Mouse (Mus musculus): ENCODE results near the gene Krtap19-4. TPM values are rescaled to one million over a fixed set of nuclear protein-coding genes. Genes with fewer than 3 reads are reported as not detected.

Krtap19-4 gene
- polyA plus RNA-seq, 1 experiment: not detected

- Histone ChIP-seq H3K27ac (ENCODE audit: insufficient read depth, low read length) (no peak overlapping the region), H3K27me3 (ENCODE audit: control insufficient read depth, insufficient read depth, low read length) (no peaks in the 10 kb centered on the region), H3K4me3 (ENCODE audit: extremely low read depth, insufficient read depth, insufficient read length) (no peak overlapping the region), H3K4me1 (ENCODE audit: control insufficient read depth, insufficient read depth, insufficient read length) (no peaks in the 10 kb centered on the region), H3K36me3 (ENCODE audit: control insufficient read depth, insufficient read depth, low read length) (no peaks in the 10 kb centered on the region)
- no peak for TF ChIP-seq CTCF (IDR thresholded peaks at IDR 0.05; ENCODE audit: extremely low read depth, insufficient read depth, insufficient read length, insufficient replicate concordance)
- no peak for TF ChIP-seq POLR2A (IDR thresholded peaks at IDR 0.05; ENCODE audit: low read depth, low read length)
- no peak for DNase-seq (ENCODE audit: low read depth in 1 of 2, low spot score in 2 of 2)
- WGBS: 86% methylated on average over 4 of the region's 4 CpGs
Observed at GRCm38 (mm10) chr16:88864887-88865407, 19.9 kb downstream of the Krtap19-4 start.

DNA sequence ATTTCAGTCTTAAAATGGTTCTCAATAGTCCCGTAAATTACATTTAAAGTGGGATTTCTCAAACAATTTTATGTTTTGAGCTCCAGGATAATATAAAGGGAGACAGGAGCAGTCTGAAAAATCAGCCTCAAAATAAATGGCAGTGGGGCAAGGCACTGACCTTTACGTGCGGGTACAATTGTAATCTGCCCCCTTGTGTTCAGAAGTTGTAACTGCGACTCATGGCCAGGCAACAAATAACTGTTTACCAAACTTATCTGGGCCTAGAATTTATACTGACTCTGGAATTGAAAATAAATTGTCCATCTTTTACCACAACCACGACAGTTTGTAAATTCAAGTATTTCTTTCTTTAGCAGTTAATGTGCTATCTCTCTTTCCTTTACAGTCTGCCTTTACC, 33.4 kb downstream of the Krtap19-4 start:
- Histone ChIP-seq H3K36me3 (ENCODE audit: control insufficient read depth, insufficient read depth, low read length) (no peaks in the 10 kb centered on the region), H3K4me1 (ENCODE audit: control insufficient read depth, insufficient read depth, insufficient read length) (no peaks in the 10 kb centered on the region), H3K27ac (ENCODE audit: insufficient read depth, low read length) (no peak overlapping the region), H3K4me3 (ENCODE audit: extremely low read depth, insufficient read depth, insufficient read length) (no peak overlapping the region), H3K27me3 (ENCODE audit: control insufficient read depth, insufficient read depth, low read length) (no peaks in the 10 kb centered on the region)
- 17% methylated on average over 5 of the region's 5 CpGs for WGBS
- no peak for DNase-seq (ENCODE audit: low read depth in 1 of 2, low spot score in 2 of 2)
- no peak for TF ChIP-seq POLR2A (IDR thresholded peaks at IDR 0.05; ENCODE audit: low read depth, low read length)
- 0 out of 2 replicates have a peak, but pooled peaks have one; percentile 3 for TF ChIP-seq CTCF (IDR thresholded peaks at IDR 0.05; ENCODE audit: extremely low read depth, insufficient read depth, insufficient read length, insufficient replicate concordance)

GRCm38 (mm10) chr16:88848558-88848957, 36.3 kb downstream of the Krtap19-4 start:
- TF ChIP-seq POLR2A (IDR thresholded peaks at IDR 0.05; ENCODE audit: low read depth, low read length) (no peak), CTCF (IDR thresholded peaks at IDR 0.05; ENCODE audit: extremely low read depth, insufficient read depth, insufficient read length, insufficient replicate concordance) (no peak)
- Histone ChIP-seq H3K4me3 (ENCODE audit: extremely low read depth, insufficient read depth, insufficient read length) (no peak overlapping the region), H3K27me3 (ENCODE audit: control insufficient read depth, insufficient read depth, low read length) (no peaks in the 10 kb centered on the region), H3K27ac (ENCODE audit: insufficient read depth, low read length) (no peak overlapping the region), H3K4me1 (ENCODE audit: control insufficient read depth, insufficient read depth, insufficient read length) (no peaks in the 10 kb centered on the region), H3K36me3 (ENCODE audit: control insufficient read depth, insufficient read depth, low read length) (no peaks in the 10 kb centered on the region)
- no peak for DNase-seq (ENCODE audit: low read depth in 1 of 2, low spot score in 2 of 2)
- WGBS: 86% methylated on average over 4 of the region's 4 CpGs

DNA sequence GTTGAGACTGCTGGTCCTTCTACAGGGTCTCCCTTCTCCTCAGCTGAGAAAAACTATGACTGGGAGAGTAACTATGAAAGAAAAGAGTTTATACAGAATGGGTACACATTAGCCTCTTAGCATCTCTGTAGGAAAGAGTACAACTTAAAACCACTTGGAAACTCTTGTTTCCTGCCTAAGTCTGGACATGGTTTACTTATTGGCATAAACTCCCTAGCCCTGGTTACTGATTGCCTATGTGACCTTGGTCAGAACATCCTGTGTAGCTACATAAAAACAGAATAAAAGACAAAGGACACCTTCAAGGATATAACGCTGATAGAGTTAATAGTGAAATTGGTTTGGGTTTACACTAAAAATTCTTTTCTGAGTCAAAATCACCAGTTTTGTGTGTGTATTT, 37.5 kb downstream of the Krtap19-4 start:
- TF ChIP-seq POLR2A (IDR thresholded peaks at IDR 0.05; ENCODE audit: low read depth, low read length) (no peak), CTCF (IDR thresholded peaks at IDR 0.05; ENCODE audit: extremely low read depth, insufficient read depth, insufficient read length, insufficient replicate concordance) (no peak)
- no peaks in the 10 kb centered on the region for H3K4me1 ChIP-seq (ENCODE audit: control insufficient read depth, insufficient read depth, insufficient read length)
- H3K36me3 ChIP-seq (ENCODE audit: control insufficient read depth, insufficient read depth, low read length): no peaks in the 10 kb centered on the region
- no peaks in the 10 kb centered on the region for H3K27me3 ChIP-seq (ENCODE audit: control insufficient read depth, insufficient read depth, low read length)
- H3K4me3 ChIP-seq (ENCODE audit: extremely low read depth, insufficient read depth, insufficient read length): no peak overlapping the region
- H3K27ac ChIP-seq (ENCODE audit: insufficient read depth, low read length): no peak overlapping the region
- 88% methylated on average over 1 of the region's 1 CpGs for WGBS
- no peak for DNase-seq (ENCODE audit: low read depth in 1 of 2, low spot score in 2 of 2)

Other genes starting within 250 kb of the Krtap19-4 start
- gene Krtap26-1, start 237.3 kb downstream of the Krtap19-4 start, polyA plus RNA-seq (2012; rRNA removed): not detected in 2 replicates
- not detected in 2 replicates for gene Krtap27-1, start 213.4 kb downstream of the Krtap19-4 start, polyA plus RNA-seq (2012; rRNA removed)
- gene 2310061N02Rik, start 177.1 kb downstream of the Krtap19-4 start, polyA plus RNA-seq (2012; rRNA removed): not detected in 2 replicates
- not detected in 2 replicates for gene Krtap13-1, start 156.2 kb downstream of the Krtap19-4 start, polyA plus RNA-seq (2012; rRNA removed)
- not detected in 2 replicates for gene Krtap13, start 133.5 kb downstream of the Krtap19-4 start, polyA plus RNA-seq (2012; rRNA removed)
- not detected in 2 replicates for gene 2310034C09Rik, start 126.2 kb downstream of the Krtap19-4 start, polyA plus RNA-seq (2012; rRNA removed)
- gene 2310057N15Rik, start 110.9 kb downstream of the Krtap19-4 start, polyA plus RNA-seq (2012; rRNA removed): not detected in 2 replicates
- gene Gm5965, start 107.2 kb downstream of the Krtap19-4 start, polyA plus RNA-seq (2012; rRNA removed): not detected in 2 replicates
- not detected in 2 replicates for gene Gm20741, start 72.9 kb downstream of the Krtap19-4 start, polyA plus RNA-seq (2012; rRNA removed)
- gene Krtap15, start 64.9 kb downstream of the Krtap19-4 start, polyA plus RNA-seq (2012; rRNA removed): not detected in 2 replicates
- gene Krtap14, start 58.9 kb downstream of the Krtap19-4 start, polyA plus RNA-seq (2012; rRNA removed): not detected in 2 replicates
- not detected in 2 replicates for gene Krtap19-1, start 15.7 kb downstream of the Krtap19-4 start, polyA plus RNA-seq (2012; rRNA removed)
- gene Krtap19-2, start 10.8 kb downstream of the Krtap19-4 start, polyA plus RNA-seq (2012; rRNA removed): not detected in 2 replicates
- gene Krtap19-3, start 7.1 kb downstream of the Krtap19-4 start, polyA plus RNA-seq (2012; rRNA removed): not detected in 2 replicates
- gene Krtap19-5, start 11.4 kb upstream of the Krtap19-4 start, polyA plus RNA-seq (2012; rRNA removed): not detected in 2 replicates
- gene Krtap19-9b, start 47.2 kb upstream of the Krtap19-4 start, polyA plus RNA-seq (2012; rRNA removed): not detected in 2 replicates
- gene Krtap16-3, start 77.8 kb upstream of the Krtap19-4 start, polyA plus RNA-seq (2012; rRNA removed): not detected in 2 replicates
- not detected in 2 replicates for gene Krtap22-2, start 125.7 kb upstream of the Krtap19-4 start, polyA plus RNA-seq (2012; rRNA removed)
- not detected in 2 replicates for gene Gm10229, start 130.2 kb upstream of the Krtap19-4 start, polyA plus RNA-seq (2012; rRNA removed)
- gene Krtap6-1, start 146.6 kb upstream of the Krtap19-4 start, polyA plus RNA-seq (2012; rRNA removed): not detected in 2 replicates
- not detected in 2 replicates for gene Gm10228, start 156.4 kb upstream of the Krtap19-4 start, polyA plus RNA-seq (2012; rRNA removed)
- not detected in 2 replicates for gene Krtap6-5, start 162.8 kb upstream of the Krtap19-4 start, polyA plus RNA-seq (2012; rRNA removed)
- not detected in 2 replicates for gene 1110025L11Rik, start 178.9 kb upstream of the Krtap19-4 start, polyA plus RNA-seq (2012; rRNA removed)
- gene Krtap6-3, start 198.9 kb upstream of the Krtap19-4 start, polyA plus RNA-seq (2012; rRNA removed): not detected in 2 replicates

Data from spleen, adult 2 months (tissue).